Mouse (Mus musculus): Measurements from ENCODE around the gene Thsd7b.

DNA sequence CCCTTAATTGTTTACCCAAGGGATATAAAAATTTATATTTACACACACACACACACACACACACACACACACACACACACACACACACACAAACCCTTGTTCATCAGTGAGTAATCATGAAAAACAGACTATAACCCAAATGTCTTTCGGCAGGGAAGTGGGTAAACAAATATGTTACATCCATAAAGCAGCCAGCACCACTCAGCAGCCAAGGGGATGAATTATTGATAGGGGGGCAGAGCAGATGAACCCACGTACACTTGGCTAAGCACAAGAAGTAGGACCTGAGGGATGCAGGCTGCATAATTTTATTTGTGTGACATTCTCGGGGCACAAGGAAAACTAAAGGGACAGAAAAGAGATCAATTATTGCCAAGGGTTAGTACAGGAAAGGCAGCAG lies 474.5 kb downstream of the Thsd7b start:
- TF ChIP-seq POLR2A (IDR thresholded peaks at IDR 0.05; ENCODE audit: insufficient read depth, low read depth, low read length) (no peak), EP300 (IDR thresholded peaks at IDR 0.05; ENCODE audit: insufficient read depth, low read depth, low read length) (no peak), CTCF (IDR thresholded peaks at IDR 0.05) (no peak)
